Mouse (Mus musculus) heart, postnatal 0 days (tissue): Measurements from ENCODE around the gene Osbpl7.

Experiments used
- CTCF ChIP-seq: IDR thresholded peaks from 2 replicates; pipeline ENCODE4 v1.5.1; 2016; ENCODE audit warnings: antibody characterized with exemption, control low read depth, low read depth
- EP300 ChIP-seq: IDR thresholded peaks from 2 replicates; pipeline ENCODE4 v1.6.1; 2016; ENCODE audit warnings: antibody characterized with exemption, low read depth

DNA sequence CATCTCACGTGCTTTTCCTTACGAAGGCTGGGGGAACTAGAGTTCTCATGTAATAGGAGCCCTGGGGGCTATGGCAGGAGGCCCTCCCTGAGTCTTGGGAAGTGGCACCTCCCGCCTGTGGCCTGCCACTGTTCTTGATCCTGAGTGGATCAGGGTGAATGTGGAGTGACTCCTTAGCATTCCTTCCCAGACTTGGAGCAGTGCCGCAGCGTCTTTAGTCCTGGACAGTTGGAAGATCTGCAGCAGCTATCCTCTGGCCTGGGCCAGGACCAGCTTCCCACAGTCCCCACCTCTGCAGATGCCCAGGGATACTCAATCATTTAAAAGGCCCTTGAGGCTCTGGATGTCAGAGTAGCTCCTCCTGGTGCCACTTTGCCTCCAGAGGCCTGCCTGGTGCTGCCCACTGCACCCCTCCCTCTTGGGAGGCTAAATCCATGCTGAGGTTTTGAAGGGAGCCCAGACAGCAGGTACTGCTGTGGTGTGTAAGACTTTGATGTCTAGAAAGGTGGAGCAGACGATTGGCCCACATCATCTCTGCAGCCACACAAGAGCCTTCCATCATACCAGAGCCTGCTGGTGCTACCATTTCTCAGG is 839 bp upstream of the Osbpl7 start:
- TF ChIP-seq EP300 (no peak), CTCF (no peak)
